8 mouse cellular contexts compared by ENCODE assay signal in genomic region chr2:59745428-59745827, GRCm38 (mm10).
A peak's percentile ranks its signal among the peaks of the same experiment; 100 is the strongest.
DNase-seq lines count a peak whose midpoint lies in the region; ATAC-seq lines count a peak whose summit lies in the region.

No protein-coding gene starts in this region.

- H3K27ac ChIP-seq in embryonic facial prominence, embryonic 11.5 days (replicated peaks; ENCODE audit: low read depth, low read length), result no peak overlapping the region

- no peaks in the 10 kb centered on the region for H3K27me3 ChIP-seq in embryonic facial prominence, embryonic 11.5 days (ENCODE audit: control insufficient read depth, insufficient read depth, low read length)

- H3K36me3 ChIP-seq in embryonic facial prominence, embryonic 11.5 days (replicated peaks; ENCODE audit: control insufficient read depth, insufficient read depth, low read depth, low read length), result no peaks in the 10 kb centered on the region

- H3K4me2 ChIP-seq in embryonic facial prominence, embryonic 11.5 days (ENCODE audit: low read depth, low read length), result no peak overlapping the region

- H3K4me1 ChIP-seq in embryonic facial prominence, embryonic 11.5 days (ENCODE audit: control insufficient read depth, insufficient read depth, low read length), result peaks cover 2% of the 10 kb centered on the region; the same call in 1 of the 2 replicates

- no peaks in the 10 kb centered on the region for H3K9me3 ChIP-seq in embryonic facial prominence, embryonic 11.5 days (replicated peaks; ENCODE audit: control insufficient read depth, low read length)

- H3K9ac ChIP-seq in embryonic facial prominence, embryonic 11.5 days (replicated peaks; ENCODE audit: low read length), result no peak overlapping the region

- DNase-seq in cerebellum, adult 11 months, result peak; percentile 57
- DNase-seq in A20 (ENCODE audit: low read depth, low spot score), result peak; percentile 49
- DNase-seq in adrenal gland, postnatal 14 days, result peak; percentile 77
- peak; percentile 84 for DNase-seq in embryonic facial prominence, embryonic 11.5 days (ENCODE audit: low spot score)
- peak; percentile 64 for DNase-seq in kidney, adult 9 months
- peak; percentile 42 to 62 for DNase-seq in lung, adult 18-20 months
- peak; percentile 80 for DNase-seq in retina, postnatal 1 day

- 36% methylated on average over 6 of the region's 6 CpGs for WGBS in embryonic facial prominence, embryonic 11.5 days

- ATAC-seq in cerebellum, adult (ENCODE audit: insufficient number of reproducible peaks, low FRiP score, low TSS enrichment), result no peak
- ATAC-seq in embryonic facial prominence, embryonic 11.5 days (replicated peaks; ENCODE audit: insufficient number of reproducible peaks, low FRiP score, low TSS enrichment, low read depth), result no peak

- no peak overlapping the region for H3K4me3 ChIP-seq in embryonic facial prominence, embryonic 11.5 days (ENCODE audit: low read depth, low read length)
